Mouse (Mus musculus) MEL (cell line): ENCODE measurements around the gene Cdiptos.

Experiments used
- CHD2 ChIP-seq: IDR thresholded peaks from 2 replicates; pipeline ENCODE4 v1.6.1; 2011; ENCODE audit warnings: low read length, improper control_type of control experiment
- CTCF ChIP-seq, 3 experiments: IDR thresholded peaks in 2 of 3; conservative IDR thresholded peaks in 1 of 3; 2 replicates each; pipeline ENCODE4 v1.5.1; 2011 to 2012; ENCODE audit warnings: low read length in 3 of 3, low read depth in 2 of 3, mild to moderate bottlenecking in 2 of 3, improper control_type of control experiment in 1 of 3, inconsistent platforms in 1 of 3, mixed read lengths in 1 of 3, moderate library complexity in 1 of 3; ENCODE audit not compliant: control insufficient read depth in 1 of 3, insufficient read depth in 1 of 3, poor library complexity in 1 of 3, severe bottlenecking in 1 of 3
- EP300 ChIP-seq, 2 experiments: IDR thresholded peaks; 2 replicates each; pipeline ENCODE4 v1.6.1; 2011; ENCODE audit warnings: improper control_type of control experiment in 2 of 2, low read length in 2 of 2, low read depth in 1 of 2, mild to moderate bottlenecking in 1 of 2
- ETS1 ChIP-seq: IDR thresholded peaks from 2 replicates; pipeline ENCODE4 v1.6.1; 2012; ENCODE audit warnings: low read depth, mild to moderate bottlenecking, inconsistent platforms, low read length, improper control_type of control experiment, moderate library complexity
- JUND ChIP-seq: IDR thresholded peaks from 2 replicates; pipeline ENCODE4 v1.6.1; 2011; ENCODE audit warnings: low read depth, mild to moderate bottlenecking, improper control_type of control experiment, low read length
- MAX ChIP-seq: IDR thresholded peaks from 2 replicates; pipeline ENCODE4 v1.6.1; 2011; ENCODE audit warnings: low read length, improper control_type of control experiment
- POLR2A ChIP-seq, 2 experiments: IDR thresholded peaks; 2 replicates each; pipeline ENCODE4 v1.6.1; 2011 to 2012; ENCODE audit warnings: low read length in 2 of 2, mild to moderate bottlenecking in 2 of 2, control low read depth in 1 of 2, improper control_type of control experiment in 1 of 2, low read depth in 1 of 2, moderate library complexity in 1 of 2; ENCODE audit not compliant: control insufficient read depth in 1 of 2, insufficient read depth in 1 of 2, poor library complexity in 1 of 2
- POLR2AphosphoS2 ChIP-seq: IDR thresholded peaks from 2 replicates; pipeline ENCODE4 v1.6.1; 2011; ENCODE audit warnings: low read length, improper control_type of control experiment
- POLR2AphosphoS5 ChIP-seq: IDR thresholded peaks from 2 replicates; pipeline ENCODE4 v1.6.1; 2012; ENCODE audit warnings: low read depth, borderline replicate concordance, mild to moderate bottlenecking, inconsistent platforms, low read length, moderate library complexity, mixed read lengths
- UBTF ChIP-seq: IDR thresholded peaks from 2 replicates; pipeline ENCODE4 v1.6.1; 2012; ENCODE audit warnings: low read depth, mild to moderate bottlenecking, inconsistent platforms, low read length, improper control_type of control experiment, moderate library complexity, borderline replicate concordance; ENCODE audit not compliant: insufficient read depth

- TF ChIP-seq POLR2AphosphoS2 (no peak), UBTF (no peak), POLR2AphosphoS5 (no peak), ETS1 (no peak), CTCF (IDR thresholded peaks at IDR 0.05 in 2 of 3, conservative IDR thresholded peaks at IDR 0.05 in 1 of 3; ENCODE audit: control insufficient read depth in 1 of 3, insufficient read depth in 1 of 3, low read depth in 2 of 3, low read length in 3 of 3, poor library complexity in 1 of 3, severe bottlenecking in 1 of 3) (no peak), JUND (no peak), POLR2A (IDR thresholded peaks at IDR 0.05; ENCODE audit: control insufficient read depth in 1 of 2, insufficient read depth in 1 of 2, low read depth in 1 of 2, low read length in 2 of 2, poor library complexity in 1 of 2) (no peak), EP300 (IDR thresholded peaks at IDR 0.05; ENCODE audit: low read depth in 1 of 2, low read length in 2 of 2) (no peak), MAX (no peak), CHD2 (no peak)
Observed at GRCm38 (mm10) chr7:126982054-126982453, 6.2 kb upstream of the Cdiptos start.
